Mouse (Mus musculus): ENCODE measurements around the gene Fyn. TPM values are rescaled to one million over a fixed set of nuclear protein-coding genes. Genes with fewer than 3 reads are reported as not detected.
A peak's percentile ranks its signal among the peaks of the same experiment; 100 is the strongest.

Gene Fyn
- polyA plus RNA-seq, 1 experiment from 2014 or later: 24.0 TPM

DNA sequence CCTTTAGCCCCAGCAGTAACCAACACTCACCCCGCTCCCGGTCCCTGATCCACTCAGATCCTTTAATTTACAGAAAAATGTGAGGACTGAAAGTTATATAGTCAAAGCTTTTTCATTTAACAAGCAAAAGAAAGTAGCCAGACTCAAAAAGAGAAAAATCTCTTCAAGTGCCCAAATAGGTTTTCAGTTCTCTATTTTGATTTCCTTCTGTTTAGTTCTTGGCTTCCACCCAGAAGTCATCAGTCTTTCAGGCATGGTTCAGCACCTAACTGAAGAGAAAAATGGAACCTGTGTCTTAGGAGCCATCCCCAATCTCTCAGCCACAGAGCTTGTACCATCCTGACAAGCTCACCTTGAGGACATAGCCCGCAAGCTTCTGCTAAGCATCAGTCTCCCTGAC is 124.4 kb downstream of the Fyn start:
- no peak for ATAC-seq (ENCODE audit: insufficient number of reproducible peaks, insufficient read depth, low FRiP score, low TSS enrichment, low read depth)
- Histone ChIP-seq H3K4me1 (replicated peaks) (peaks cover 13% of the 10 kb centered on the region; the same call in 1 of the 2 replicates), H3K27me3 (no peaks in the 10 kb centered on the region), H3K4me3 (replicated peaks) (no peak overlapping the region), H3K36me3 (no peaks in the 10 kb centered on the region), H3K9me3 (peaks cover 3% of the 10 kb centered on the region; the same call in 1 of the 2 replicates), H3K27ac (no peak overlapping the region), H3K9ac (replicated peaks) (no peak overlapping the region), H3K4me2 (no peak overlapping the region)
- 96% methylated on average over 3 of the region's 3 CpGs for WGBS

GRCm38 (mm10) chr10:39498641-39499040 is 130.0 kb downstream of the Fyn start:
- peaks cover 30% of the 10 kb centered on the region for H3K4me1 ChIP-seq (replicated peaks)
- ATAC-seq (ENCODE audit: insufficient number of reproducible peaks, insufficient read depth, low FRiP score, low TSS enrichment, low read depth): no peak
- no peaks in the 10 kb centered on the region for H3K9me3 ChIP-seq
- H3K36me3 ChIP-seq: no peaks in the 10 kb centered on the region
- H3K27me3 ChIP-seq: no peaks in the 10 kb centered on the region
- 58% methylated on average over 7 of the region's 7 CpGs for WGBS
- H3K27ac ChIP-seq: no peak overlapping the region
- no peak overlapping the region for H3K9ac ChIP-seq (replicated peaks)
- no peak overlapping the region for H3K4me2 ChIP-seq
- no peak overlapping the region for H3K4me3 ChIP-seq (replicated peaks)

DNA sequence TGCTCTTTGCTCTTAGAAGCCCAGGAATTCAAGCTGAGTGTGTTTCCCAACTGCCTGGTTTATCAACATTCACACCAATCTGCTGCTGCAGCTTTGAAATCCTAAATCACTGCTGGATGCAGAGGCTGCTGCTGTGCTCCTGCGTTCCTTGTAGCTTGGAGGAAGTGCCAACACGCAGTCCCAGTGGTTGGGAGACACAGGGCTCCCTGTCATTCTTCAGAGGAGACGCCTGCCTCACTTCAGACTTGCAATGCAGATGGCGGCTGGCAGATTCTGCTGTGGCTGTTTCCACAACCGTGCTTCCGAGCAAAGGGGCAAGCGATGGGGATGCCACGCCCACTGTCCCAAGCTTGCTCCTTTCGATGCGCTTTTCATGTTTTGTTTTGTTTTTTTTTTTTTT is 132.9 kb downstream of the Fyn start:
- Histone ChIP-seq H3K9ac (replicated peaks) (no peak overlapping the region), H3K4me2 (no peak overlapping the region), H3K4me3 (replicated peaks) (no peak overlapping the region), H3K4me1 (replicated peaks) (peaks cover 45% of the 10 kb centered on the region), H3K27ac (no peak overlapping the region), H3K9me3 (no peaks in the 10 kb centered on the region), H3K36me3 (no peaks in the 10 kb centered on the region), H3K27me3 (0 out of 2 replicates have a peak, but pooled peaks cover 1% of the 10 kb centered on the region)
- no peak for ATAC-seq (ENCODE audit: insufficient number of reproducible peaks, insufficient read depth, low FRiP score, low TSS enrichment, low read depth)
- 59% methylated on average over 10 of the region's 10 CpGs for WGBS

DNA sequence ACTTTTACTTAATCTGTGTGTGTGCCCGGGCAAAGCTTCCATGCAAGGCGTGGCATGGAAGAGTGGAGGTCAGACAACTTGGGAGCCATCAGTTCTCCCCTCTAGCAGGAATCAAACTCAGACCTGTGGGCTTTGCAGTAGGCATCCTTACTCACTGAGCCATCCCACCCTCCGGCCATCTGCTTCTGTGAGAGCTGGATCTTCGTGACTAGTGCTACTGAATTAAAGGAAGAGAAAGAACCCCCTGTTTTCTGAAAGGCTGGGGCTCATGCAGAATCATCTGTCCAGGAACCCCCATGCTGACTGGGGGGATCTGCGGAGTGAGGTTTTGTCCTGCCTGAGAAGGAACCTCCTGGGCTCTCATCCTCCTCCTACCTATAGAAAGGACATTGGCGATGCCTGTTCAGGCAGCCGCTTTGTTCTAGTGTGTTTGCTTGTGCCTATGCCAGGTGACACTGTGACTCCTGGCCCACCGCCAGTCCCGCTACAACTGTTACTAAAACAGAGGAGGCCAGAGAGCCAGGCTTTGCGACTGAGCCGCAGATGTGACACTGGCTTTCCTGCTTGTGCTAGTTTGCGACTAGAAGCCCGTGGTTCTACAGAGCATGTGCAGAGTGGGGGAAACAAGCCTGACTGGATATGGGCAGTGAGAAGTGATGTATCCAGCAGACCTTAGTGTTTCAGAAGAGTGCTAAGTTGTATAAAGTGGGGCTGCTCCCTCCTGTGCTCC is 133.5 kb downstream of the Fyn start:
- 74% methylated on average over 13 of the region's 13 CpGs for WGBS
- no peak overlapping the region for H3K4me3 ChIP-seq (replicated peaks)
- no peak overlapping the region for H3K9ac ChIP-seq (replicated peaks)
- no peak for ATAC-seq (ENCODE audit: insufficient number of reproducible peaks, insufficient read depth, low FRiP score, low TSS enrichment, low read depth)
- H3K27me3 ChIP-seq: 0 out of 2 replicates have a peak, but pooled peaks cover 2% of the 10 kb centered on the region
- peaks cover 51% of the 10 kb centered on the region for H3K4me1 ChIP-seq (replicated peaks)
- H3K9me3 ChIP-seq: no peaks in the 10 kb centered on the region
- H3K36me3 ChIP-seq: no peaks in the 10 kb centered on the region
- no peak overlapping the region for H3K4me2 ChIP-seq
- peak overlapping the region; percentile 25; the same call in 1 of the 2 replicates for H3K27ac ChIP-seq

- WGBS: 56% methylated on average over 5 of the region's 5 CpGs
- no peak overlapping the region for H3K4me2 ChIP-seq
- 0 out of 2 replicates have a peak, but pooled peaks cover 2% of the 10 kb centered on the region for H3K27me3 ChIP-seq
Observed at GRCm38 (mm10) chr10:39503331-39503730, 134.7 kb downstream of the Fyn start.

DNA sequence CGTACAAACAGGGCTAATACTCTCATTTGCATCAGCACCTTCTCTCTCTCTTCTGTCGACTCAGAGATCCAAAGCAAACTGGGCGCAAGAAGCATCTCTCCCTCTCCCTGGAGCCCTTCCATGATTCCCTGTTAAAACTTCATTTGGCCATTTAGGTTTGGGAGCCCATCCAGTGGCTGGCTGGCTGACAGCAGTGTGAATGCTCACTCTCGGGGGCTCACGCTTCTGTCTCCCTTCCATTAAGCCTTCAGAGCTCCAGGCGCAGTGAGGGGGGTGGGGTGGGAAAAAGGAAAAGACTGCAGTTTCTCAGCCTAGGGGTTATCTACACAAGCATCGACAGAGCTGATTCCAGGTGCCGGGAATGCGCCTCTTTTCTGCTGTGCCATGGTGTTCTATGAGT is 136.4 kb downstream of the Fyn start:
- no peak overlapping the region; the same call in 1 of the 2 replicates for H3K27ac ChIP-seq
- H3K36me3 ChIP-seq: no peaks in the 10 kb centered on the region
- no peak overlapping the region for H3K4me2 ChIP-seq
- 0 out of 2 replicates have a peak, but pooled peaks cover 2% of the 10 kb centered on the region for H3K27me3 ChIP-seq
- WGBS: 31% methylated on average over 9 of the region's 9 CpGs
- H3K9me3 ChIP-seq: no peaks in the 10 kb centered on the region
- ATAC-seq (ENCODE audit: insufficient number of reproducible peaks, insufficient read depth, low FRiP score, low TSS enrichment, low read depth): no peak
- no peak overlapping the region for H3K9ac ChIP-seq (replicated peaks)
- H3K4me1 ChIP-seq (replicated peaks): peaks cover 58% of the 10 kb centered on the region
- no peak overlapping the region for H3K4me3 ChIP-seq (replicated peaks)

More at GRCm38 (mm10) chr10:39503331-39503730, 134.7 kb downstream of the Fyn start:
- Histone ChIP-seq H3K9ac (replicated peaks) (no peak overlapping the region), H3K4me3 (replicated peaks) (no peak overlapping the region), H3K27ac (no peak overlapping the region), H3K9me3 (no peaks in the 10 kb centered on the region), H3K4me1 (replicated peaks) (peaks cover 51% of the 10 kb centered on the region), H3K36me3 (no peaks in the 10 kb centered on the region)
- no peak for ATAC-seq (ENCODE audit: insufficient number of reproducible peaks, insufficient read depth, low FRiP score, low TSS enrichment, low read depth)

- WGBS: 63% methylated on average over 7 of the region's 7 CpGs
- no peaks in the 10 kb centered on the region for H3K36me3 ChIP-seq
- no peak for ATAC-seq (ENCODE audit: insufficient number of reproducible peaks, insufficient read depth, low FRiP score, low TSS enrichment, low read depth)
- no peak overlapping the region for H3K27ac ChIP-seq
- no peak overlapping the region for H3K4me2 ChIP-seq
- H3K9ac ChIP-seq (replicated peaks): no peak overlapping the region
- 0 out of 2 replicates have a peak, but pooled peaks cover 2% of the 10 kb centered on the region for H3K27me3 ChIP-seq
- H3K4me1 ChIP-seq (replicated peaks): peaks cover 64% of the 10 kb centered on the region
- no peaks in the 10 kb centered on the region for H3K9me3 ChIP-seq
- no peak overlapping the region for H3K4me3 ChIP-seq (replicated peaks)
Observed at GRCm38 (mm10) chr10:39505621-39506020, 137.0 kb downstream of the Fyn start.

DNA sequence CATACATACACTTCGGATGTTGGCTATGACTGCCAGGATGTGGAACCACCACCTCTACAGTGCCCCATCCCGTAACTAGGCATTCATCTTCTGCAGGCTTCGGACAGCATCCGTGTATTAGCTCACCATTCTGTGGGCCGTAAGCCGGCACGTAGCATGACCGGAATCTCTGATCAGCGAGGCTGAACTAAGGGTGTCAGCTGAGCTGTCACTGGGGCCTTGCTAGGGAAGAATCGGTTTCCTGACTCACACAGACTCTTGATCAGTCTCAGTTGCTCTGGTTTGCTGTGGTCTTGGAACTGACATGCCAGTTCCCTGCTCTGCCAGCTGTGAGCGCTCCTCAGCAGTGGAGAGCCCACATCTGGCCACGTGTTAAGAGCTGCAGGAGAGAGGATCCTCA is 137.7 kb downstream of the Fyn start:
- no peak overlapping the region for H3K4me3 ChIP-seq (replicated peaks)
- H3K9ac ChIP-seq (replicated peaks): no peak overlapping the region; the same call in 1 of the 2 replicates
- no peak for ATAC-seq (ENCODE audit: insufficient number of reproducible peaks, insufficient read depth, low FRiP score, low TSS enrichment, low read depth)
- 86% methylated on average over 12 of the region's 12 CpGs for WGBS
- H3K36me3 ChIP-seq: no peaks in the 10 kb centered on the region
- H3K27ac ChIP-seq: no peak overlapping the region
- no peak overlapping the region for H3K4me2 ChIP-seq
- H3K9me3 ChIP-seq: no peaks in the 10 kb centered on the region
- H3K27me3 ChIP-seq: 0 out of 2 replicates have a peak, but pooled peaks cover 2% of the 10 kb centered on the region
- H3K4me1 ChIP-seq (replicated peaks): peaks cover 66% of the 10 kb centered on the region

GRCm38 (mm10) chr10:39506831-39507230 is 138.2 kb downstream of the Fyn start:
- Histone ChIP-seq H3K4me2 (no peak overlapping the region), H3K4me1 (replicated peaks) (peaks cover 61% of the 10 kb centered on the region), H3K27ac (no peak overlapping the region), H3K36me3 (no peaks in the 10 kb centered on the region), H3K27me3 (0 out of 2 replicates have a peak, but pooled peaks cover 2% of the 10 kb centered on the region), H3K9me3 (no peaks in the 10 kb centered on the region), H3K9ac (replicated peaks) (no peak overlapping the region; the same call in 1 of the 2 replicates), H3K4me3 (replicated peaks) (no peak overlapping the region)
- no peak for ATAC-seq (ENCODE audit: insufficient number of reproducible peaks, insufficient read depth, low FRiP score, low TSS enrichment, low read depth)
- 86% methylated on average over 7 of the region's 7 CpGs for WGBS

- Histone ChIP-seq H3K9me3 (no peaks in the 10 kb centered on the region), H3K4me1 (replicated peaks) (peaks cover 54% of the 10 kb centered on the region), H3K27me3 (0 out of 2 replicates have a peak, but pooled peaks cover 2% of the 10 kb centered on the region), H3K9ac (replicated peaks) (no peak overlapping the region), H3K36me3 (no peaks in the 10 kb centered on the region), H3K4me2 (no peak overlapping the region), H3K27ac (no peak overlapping the region), H3K4me3 (replicated peaks) (no peak overlapping the region)
- WGBS: 92% methylated on average over 5 of the region's 5 CpGs
- ATAC-seq (ENCODE audit: insufficient number of reproducible peaks, insufficient read depth, low FRiP score, low TSS enrichment, low read depth): no peak
Observed at GRCm38 (mm10) chr10:39508801-39509200, 140.1 kb downstream of the Fyn start.

DNA sequence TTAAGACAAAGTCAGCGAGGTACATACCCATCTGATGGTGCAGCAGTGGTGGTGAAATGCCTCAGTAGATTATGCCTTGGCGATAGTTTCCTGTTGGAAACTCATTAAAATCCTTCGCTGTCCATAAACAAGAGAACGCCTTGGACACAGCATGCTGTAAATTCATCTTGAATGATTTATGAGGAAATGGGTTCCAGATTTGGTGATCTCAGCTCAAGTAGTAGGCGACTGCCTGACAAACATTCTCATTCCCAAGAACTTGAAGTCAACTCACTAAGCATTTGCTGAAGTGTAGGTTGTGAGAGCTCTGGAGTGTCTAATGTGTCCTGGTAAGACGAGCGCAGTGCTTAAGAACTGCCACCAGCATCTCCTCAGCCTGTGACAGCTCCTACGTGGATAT is 141.3 kb downstream of the Fyn start:
- ATAC-seq (ENCODE audit: insufficient number of reproducible peaks, insufficient read depth, low FRiP score, low TSS enrichment, low read depth): no peak
- Histone ChIP-seq H3K36me3 (peaks cover under 1% of the 10 kb centered on the region; the same call in 1 of the 2 replicates), H3K9ac (replicated peaks) (no peak overlapping the region), H3K4me3 (replicated peaks) (no peak overlapping the region), H3K27me3 (0 out of 2 replicates have a peak, but pooled peaks cover 2% of the 10 kb centered on the region), H3K4me1 (replicated peaks) (peaks cover 50% of the 10 kb centered on the region), H3K9me3 (no peaks in the 10 kb centered on the region), H3K27ac (no peak overlapping the region), H3K4me2 (no peak overlapping the region)
- 43% methylated on average over 8 of the region's 8 CpGs for WGBS

Data from limb, embryonic 12.5 days (tissue).